Mouse (Mus musculus) CH12.LX (cell line): ENCODE measurements around the gene Morc2a.

ENCODE experiments used
- CHD1 ChIP-seq: IDR thresholded peaks from 2 replicates; pipeline ENCODE4 v1.6.1; 2012; ENCODE audit warnings: low read depth, low read length, improper control_type of control experiment, inconsistent platforms
- CHD2 ChIP-seq: IDR thresholded peaks from 2 replicates; pipeline ENCODE4 v1.6.1; 2011; ENCODE audit warnings: low read length, improper control_type of control experiment
- CTCF ChIP-seq, 2 experiments: IDR thresholded peaks in 1 of 2; conservative IDR thresholded peaks in 1 of 2; 2 replicates each; pipeline ENCODE4 v1.5.1; 2011 to 2012; ENCODE audit warnings: low read depth in 2 of 2, low read length in 2 of 2, improper control_type of control experiment in 1 of 2, inconsistent platforms in 1 of 2, mild to moderate bottlenecking in 1 of 2, moderate library complexity in 1 of 2
- E2F4 ChIP-seq: IDR thresholded peaks from 2 replicates; pipeline ENCODE4 v1.6.1; 2011; ENCODE audit warnings: low read depth, low read length, improper control_type of control experiment; ENCODE audit not compliant: insufficient replicate concordance
- MAFK ChIP-seq: IDR thresholded peaks from 2 replicates; pipeline ENCODE4 v1.6.1; 2011; ENCODE audit warnings: low read length, improper control_type of control experiment; ENCODE audit not compliant: insufficient replicate concordance
- MAX ChIP-seq: IDR thresholded peaks from 2 replicates; pipeline ENCODE4 v1.6.1; 2011; ENCODE audit warnings: low read length, improper control_type of control experiment
- PAX5 ChIP-seq: IDR thresholded peaks from 2 replicates; pipeline ENCODE4 v1.6.1; 2012; ENCODE audit warnings: low read length, inconsistent platforms, mixed read lengths
- POLR2A ChIP-seq: IDR thresholded peaks from 2 replicates; pipeline ENCODE4 v1.6.1; 2011; ENCODE audit warnings: low read depth, mild to moderate bottlenecking, improper control_type of control experiment, low read length
- TBP ChIP-seq: conservative IDR thresholded peaks from 2 replicates; pipeline ENCODE4 v1.6.1; 2011; ENCODE audit warnings: low read depth, low read length, improper control_type of control experiment
- USF1 ChIP-seq: IDR thresholded peaks from 2 replicates; pipeline ENCODE4 v1.6.1; 2014; ENCODE audit warnings: low read depth, mild to moderate bottlenecking, inconsistent platforms, low read length, improper control_type of control experiment
- ZC3H11A ChIP-seq: IDR thresholded peaks from 2 replicates; pipeline ENCODE4 v1.6.1; 2012; ENCODE audit warnings: low read depth, mild to moderate bottlenecking, inconsistent platforms, low read length, improper control_type of control experiment
- ZKSCAN1 ChIP-seq: IDR thresholded peaks from 2 replicates; pipeline ENCODE4 v1.6.1; 2012; ENCODE audit warnings: low read depth, inconsistent platforms, low read length, improper control_type of control experiment, borderline replicate concordance
- ZMIZ1 ChIP-seq: IDR thresholded peaks from 2 replicates; pipeline ENCODE4 v1.6.1; 2012; ENCODE audit warnings: low read depth, mild to moderate bottlenecking, inconsistent platforms, low read length, improper control_type of control experiment
- ZNF384 ChIP-seq: IDR thresholded peaks from 2 replicates; pipeline ENCODE4 v1.6.1; 2012; ENCODE audit warnings: low read depth, low read length, improper control_type of control experiment, inconsistent platforms

DNA sequence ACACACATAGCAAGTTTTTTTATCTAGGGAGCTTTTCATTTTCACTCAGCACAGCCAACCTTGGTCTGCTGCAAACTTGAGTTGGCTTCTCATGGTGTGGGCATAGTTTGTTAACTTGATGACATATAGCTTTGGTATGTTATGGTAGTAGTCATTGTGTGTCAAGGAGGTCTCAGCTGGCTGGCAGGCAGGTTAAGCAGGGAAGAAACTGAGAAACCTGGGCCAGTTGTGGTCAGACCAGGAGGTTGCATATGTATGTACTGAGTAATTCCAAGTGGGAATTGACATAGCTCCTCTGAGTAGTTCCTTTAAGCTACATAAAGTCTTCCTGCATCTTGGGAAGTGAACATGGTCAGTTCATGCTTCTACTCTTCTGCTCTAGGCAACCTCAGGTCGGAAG lies 35.2 kb downstream of the Morc2a start:
- TF ChIP-seq MAX = no peak
- no peak for TF ChIP-seq CHD2
- no peak for TF ChIP-seq ZMIZ1
- TF ChIP-seq USF1 = no peak
- no peak for TF ChIP-seq E2F4
- no peak for TF ChIP-seq TBP
- TF ChIP-seq ZKSCAN1 = no peak
- no peak for TF ChIP-seq CHD1
- no peak for TF ChIP-seq ZNF384
- no peak for TF ChIP-seq ZC3H11A
- TF ChIP-seq MAFK = no peak
- TF ChIP-seq POLR2A = no peak
- no peak for TF ChIP-seq CTCF (conservative IDR thresholded peaks at IDR 0.05 in 1 of 2, IDR thresholded peaks at IDR 0.05 in 1 of 2; ENCODE audit: low read depth in 2 of 2, low read length in 2 of 2)
- no peak for TF ChIP-seq PAX5
